Mouse (Mus musculus): ENCODE results near the gene Arhgef10l.

DNA sequence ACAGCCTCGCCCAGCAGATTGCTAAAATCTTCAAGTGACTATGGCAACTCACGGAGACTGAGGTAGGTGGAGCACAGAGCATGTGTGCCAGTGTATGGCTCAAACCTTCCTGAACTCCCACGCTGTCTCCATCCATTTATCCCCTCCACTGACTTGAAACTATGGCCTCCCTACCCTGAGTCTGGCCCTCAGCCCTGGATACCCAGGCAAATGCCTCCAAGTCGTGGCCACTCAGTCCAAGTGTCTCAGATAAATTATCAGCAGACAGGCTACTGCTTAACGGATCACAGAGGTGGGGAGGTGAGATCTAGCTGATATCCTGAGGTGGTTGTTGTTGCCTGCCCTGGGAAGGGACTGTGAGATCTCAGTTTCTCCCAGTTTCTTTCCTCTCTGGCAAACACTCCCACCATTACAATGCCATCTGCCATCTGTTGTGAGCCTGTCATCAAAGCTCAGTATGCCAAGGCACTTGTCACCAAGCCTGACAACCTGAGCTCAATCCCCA lies 24.3 kb downstream of the Arhgef10l start:
- TF ChIP-seq POLR2A (IDR thresholded peaks at IDR 0.05; ENCODE audit: control insufficient read depth, extremely low read depth, insufficient read depth, low read length, poor library complexity) = no peak
- no peak for TF ChIP-seq CTCF (IDR thresholded peaks at IDR 0.05; ENCODE audit: borderline replicate concordance, control insufficient read depth, extremely low read depth, insufficient read depth, low read length, poor library complexity)

All from thymus, adult 2 months (tissue).